Mouse (Mus musculus): ENCODE results near the gene Tmem256. TPM values are rescaled to one million over a fixed set of nuclear protein-coding genes. Genes with fewer than 3 reads are reported as not detected.
A peak's percentile ranks its signal among the peaks of the same experiment; 100 is the strongest.
"Not testable (repeated sequence)": the region's sequence is repeated elsewhere in the genome, so short reads cannot be mapped to it uniquely, and the experiment has no call there.

Gene Tmem256
- total RNA-seq, 2 experiments from 2014 or later: 120 to 143 TPM

- no peak for DNase-seq (ENCODE audit: low spot score in 2 of 2)
Observed at GRCm38 (mm10) chr11:69850754-69851153, 12.4 kb downstream of the Tmem256 start.

DNA sequence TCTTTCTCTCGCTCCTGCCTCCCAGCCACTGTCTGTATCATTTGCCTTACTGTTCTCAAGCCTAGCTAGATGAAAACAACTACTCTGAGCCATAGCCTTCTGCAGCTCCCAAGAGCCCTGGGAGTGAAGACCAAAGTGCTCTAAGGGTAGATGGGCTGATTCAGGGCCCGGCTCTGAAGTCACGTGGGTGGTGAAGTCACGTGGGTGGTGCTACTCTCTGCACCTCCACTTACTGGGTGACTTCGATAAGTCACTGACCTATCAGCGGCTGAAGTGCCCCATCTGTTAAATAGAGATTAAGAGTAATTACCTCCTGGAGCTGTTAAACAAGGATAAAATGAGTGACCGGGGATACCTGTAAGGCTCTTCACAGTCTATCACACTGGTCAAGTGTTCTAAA, 15.7 kb downstream of the Tmem256 start:
- no peak for DNase-seq (ENCODE audit: low spot score in 2 of 2)

- no peak for DNase-seq (ENCODE audit: low spot score in 2 of 2)
Observed at GRCm38 (mm10) chr11:69854680-69855079, 16.4 kb downstream of the Tmem256 start.

DNA sequence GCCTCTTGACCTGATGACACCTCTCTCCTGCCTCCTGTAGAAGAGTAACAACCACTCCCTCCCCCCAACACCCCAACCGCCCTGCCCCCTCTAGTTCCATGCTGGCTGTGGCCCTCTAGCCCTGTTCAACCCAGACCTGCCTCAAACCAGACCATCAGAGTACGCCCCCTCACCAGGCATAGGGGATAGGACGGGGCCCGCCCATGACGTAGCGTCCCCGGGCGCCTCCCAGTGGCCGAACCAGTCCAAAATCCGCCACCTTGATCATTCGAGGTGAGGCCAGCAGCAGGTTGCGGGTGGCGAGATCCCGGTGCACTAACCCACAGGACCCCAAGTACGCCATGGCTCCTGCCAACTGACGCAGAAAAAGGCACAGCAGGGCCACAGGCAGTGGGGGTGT, 17.0 kb downstream of the Tmem256 start:
- peak in 1 of 2 experiments; percentile 38 for DNase-seq (ENCODE audit: low spot score in 2 of 2)

DNA sequence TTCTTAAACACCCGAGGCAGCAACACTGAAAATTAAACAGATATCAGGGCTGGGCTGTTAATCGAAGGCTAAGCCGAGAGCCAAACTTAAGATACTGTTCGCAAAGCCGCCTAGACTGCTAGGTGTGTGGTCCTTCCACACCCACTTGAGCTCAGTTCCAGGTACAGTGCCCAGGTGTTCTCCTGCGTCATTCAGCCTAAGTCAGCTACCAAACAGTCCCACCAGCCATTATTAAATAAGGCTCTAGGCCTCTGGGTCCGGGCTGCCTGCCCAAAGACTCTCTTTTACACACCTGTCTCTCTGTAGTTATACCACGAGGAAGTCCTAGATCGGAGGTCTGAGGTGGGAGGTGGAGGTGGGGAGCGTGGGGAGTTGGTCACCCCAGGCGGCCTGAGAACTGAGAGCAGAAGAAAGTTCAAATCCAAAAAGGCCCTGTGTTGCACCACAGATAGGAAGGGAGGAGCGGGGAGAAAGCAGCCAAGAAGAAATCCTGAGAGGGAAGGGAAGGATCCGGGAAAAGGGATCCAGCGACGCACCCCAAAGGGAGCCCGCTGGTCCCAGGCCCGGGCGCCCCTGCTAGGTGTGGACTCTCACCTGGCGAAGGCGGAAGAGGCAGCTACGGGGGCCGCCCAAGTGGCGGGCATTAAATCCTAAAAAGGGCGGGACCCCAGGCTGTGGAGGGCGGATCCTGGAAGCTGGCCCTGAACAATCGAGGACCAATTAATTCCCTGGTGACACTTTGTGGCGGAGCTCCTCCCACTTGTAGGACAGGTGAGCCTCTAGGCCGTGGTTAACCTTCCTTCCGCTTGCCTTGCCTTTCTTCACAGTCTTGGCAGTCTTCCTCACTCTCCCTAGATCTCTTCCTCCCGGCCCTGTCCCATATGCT, 20.0 kb downstream of the Tmem256 start, which contains the start of gene Tnk1:
TSS of gene Tnk1 (minus strand) at position 618 of the 886 bp plus-strand sequence.
- DNase-seq (ENCODE audit: low spot score in 2 of 2): no peak

GRCm38 (mm10) chr11:69863729-69864128, 25.4 kb downstream of the Tmem256 start:
- not testable (repeated sequence) for DNase-seq (ENCODE audit: low spot score in 2 of 2)

DNA sequence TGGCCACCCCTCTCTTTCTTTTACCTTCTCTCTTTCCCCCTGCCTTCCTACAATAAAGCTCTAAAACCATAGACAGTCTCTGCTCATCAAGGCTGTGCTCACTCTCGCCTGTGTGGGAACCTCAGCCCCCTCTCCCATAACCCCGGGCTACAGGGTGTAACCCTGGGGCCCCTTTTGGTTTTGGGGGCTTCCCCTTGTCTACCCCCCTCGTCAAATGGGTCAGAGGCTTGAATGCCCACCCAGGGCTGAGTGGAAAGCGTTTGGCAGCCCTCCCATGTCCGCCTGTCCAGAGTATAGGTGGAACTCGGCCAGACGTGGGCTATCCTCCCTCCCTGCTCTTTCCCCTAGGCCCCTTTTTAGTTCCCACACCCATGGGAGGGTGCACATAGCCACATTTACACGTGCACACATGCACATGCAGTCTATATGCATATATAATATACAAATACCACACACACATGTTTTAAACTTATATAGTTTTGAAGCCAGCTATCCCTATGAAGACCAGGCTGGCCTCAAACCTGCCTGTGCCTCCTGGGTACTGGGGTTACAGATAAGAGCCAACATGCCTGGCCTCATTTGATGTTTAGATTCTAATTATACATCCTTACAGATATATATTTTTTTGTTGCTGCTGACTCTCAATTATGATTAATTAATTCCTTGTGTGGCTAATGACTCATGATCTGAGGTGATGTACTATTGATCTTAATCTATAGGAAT, 26.0 kb downstream of the Tmem256 start:
- no peak for DNase-seq (ENCODE audit: low spot score in 2 of 2)

DNA sequence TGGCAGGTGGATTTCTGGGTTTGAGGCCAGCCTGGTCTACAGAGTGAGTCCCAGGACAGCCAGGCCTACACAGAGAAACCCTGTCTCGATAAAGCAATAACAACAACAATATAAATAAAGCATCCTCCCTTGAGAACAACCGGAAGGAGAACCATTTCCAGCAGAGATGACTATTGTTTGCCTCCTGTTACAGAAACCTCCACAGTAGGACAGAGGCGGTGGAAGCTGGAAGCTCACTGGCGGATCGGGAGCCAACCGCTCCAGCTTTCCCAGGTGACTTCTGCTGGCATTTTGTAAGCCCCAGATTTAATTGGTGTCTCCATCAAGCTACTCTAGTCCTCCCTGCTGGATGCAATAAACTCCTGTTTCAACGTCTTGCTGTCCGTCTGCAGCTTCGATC, 27.2 kb downstream of the Tmem256 start:
- no peak for DNase-seq (ENCODE audit: low spot score in 2 of 2)

DNA sequence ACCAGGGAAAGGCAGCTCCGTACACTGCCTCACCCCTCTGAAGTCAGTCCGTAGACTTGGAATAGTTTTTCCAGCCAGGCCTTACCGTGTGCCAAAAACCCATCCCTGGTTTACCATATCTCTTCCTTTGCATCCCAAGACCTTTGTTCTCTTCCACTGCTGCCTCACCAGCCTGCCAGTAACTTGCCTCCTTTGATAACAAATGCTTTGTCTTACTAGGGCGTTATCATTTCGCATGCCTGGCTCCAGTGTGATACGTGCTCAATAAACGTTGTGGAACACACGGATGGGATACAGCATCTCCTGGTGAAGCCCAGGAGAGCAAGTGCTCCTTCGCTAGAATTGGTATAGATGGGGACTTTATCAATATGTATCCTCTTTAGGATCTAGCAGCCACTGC, 29.0 kb downstream of the Tmem256 start:
- DNase-seq (ENCODE audit: low spot score in 2 of 2): no peak

- no peak for DNase-seq (ENCODE audit: low spot score in 2 of 2)
Observed at GRCm38 (mm10) chr11:69870289-69871069, 32.2 kb downstream of the Tmem256 start.

- no peak for DNase-seq (ENCODE audit: low spot score in 2 of 2)
Observed at GRCm38 (mm10) chr11:69871822-69872221, 33.5 kb downstream of the Tmem256 start.

- DNase-seq (ENCODE audit: low spot score in 2 of 2): no peak
Observed at GRCm38 (mm10) chr11:69872451-69872850, 34.1 kb downstream of the Tmem256 start.

GRCm38 (mm10) chr11:69876186-69876585, 37.9 kb downstream of the Tmem256 start:
- peak in 1 of 2 experiments; percentile 9 for DNase-seq (ENCODE audit: low spot score in 2 of 2)

GRCm38 (mm10) chr11:69876867-69877266, 38.6 kb downstream of the Tmem256 start:
- DNase-seq (ENCODE audit: low spot score in 2 of 2): peak; percentile 76 to 82

DNA sequence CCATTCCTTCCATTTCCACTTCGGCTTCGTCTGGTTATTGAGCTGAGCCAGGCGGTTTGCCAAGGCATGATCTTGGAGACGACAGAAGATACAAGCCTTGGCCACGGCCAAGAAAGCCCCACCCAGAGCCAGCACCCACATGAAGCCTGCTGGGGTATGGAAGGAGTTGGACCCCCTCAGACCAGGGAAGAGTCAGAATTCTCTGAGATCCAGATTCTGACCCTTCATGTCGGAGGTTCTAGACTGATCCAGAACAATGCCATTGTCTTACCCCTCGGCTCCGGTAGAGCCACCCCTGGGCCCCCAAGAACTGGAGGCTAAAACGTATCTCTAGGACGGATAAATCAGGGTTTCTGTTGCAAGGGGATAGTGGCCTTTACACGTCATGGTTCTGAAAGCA, 39.6 kb downstream of the Tmem256 start, which contains the start of gene Tmem95:
TSS of gene Tmem95 (minus strand) at position 141 of the 400 bp plus-strand sequence.
- no peak for DNase-seq (ENCODE audit: low spot score in 2 of 2)

- DNase-seq (ENCODE audit: low spot score in 2 of 2): no peak
Observed at GRCm38 (mm10) chr11:69878399-69878798, 40.1 kb downstream of the Tmem256 start.

GRCm38 (mm10) chr11:69878952-69879351, 40.6 kb downstream of the Tmem256 start:
- no peak for DNase-seq (ENCODE audit: low spot score in 2 of 2)

GRCm38 (mm10) chr11:69879711-69880110, 41.4 kb downstream of the Tmem256 start:
- DNase-seq (ENCODE audit: low spot score in 2 of 2): no peak

- peak; percentile 27 to 30 for DNase-seq (ENCODE audit: low spot score in 2 of 2)
Observed at GRCm38 (mm10) chr11:69880506-69880852, 42.2 kb downstream of the Tmem256 start.

DNA sequence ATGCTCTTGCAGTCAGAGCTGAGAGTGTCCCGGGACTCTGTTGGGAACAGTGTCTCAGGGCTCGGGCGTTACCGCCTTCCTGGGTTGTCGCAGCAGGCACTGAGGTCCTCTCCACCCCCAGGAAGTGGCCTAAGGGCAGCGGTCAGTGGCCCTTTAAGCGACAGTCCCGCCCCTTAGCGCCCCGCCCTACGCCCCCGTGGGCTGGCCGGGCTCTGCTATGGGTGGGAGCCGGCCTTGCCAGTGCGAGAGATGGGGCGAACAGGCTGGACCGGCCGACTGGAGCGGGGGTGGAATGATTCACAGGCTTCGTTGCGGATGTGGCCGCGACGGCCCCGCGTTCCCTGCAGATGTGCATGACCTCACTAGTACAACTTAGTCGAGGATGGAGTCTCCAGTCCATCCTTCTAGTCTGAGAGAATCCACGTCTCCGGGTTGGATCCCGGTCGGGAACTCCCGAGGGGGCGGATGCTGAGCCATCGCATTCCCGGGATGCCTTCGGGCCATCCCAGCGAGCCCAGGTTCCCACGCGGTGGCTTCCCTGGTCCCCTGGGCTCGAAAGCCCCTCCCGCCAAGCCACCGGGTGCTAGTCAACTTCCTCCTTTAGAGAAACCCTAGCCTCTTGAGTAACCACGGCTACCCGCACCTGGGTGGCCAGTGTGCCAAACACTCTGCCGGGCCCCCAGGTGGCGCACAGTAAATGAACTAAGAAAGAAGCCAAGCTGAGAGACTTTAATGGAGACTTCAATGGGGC, 42.7 kb downstream of the Tmem256 start, which contains the start of gene Kctd11:
TSS of gene Kctd11 (minus strand) at position 554 of the 751 bp plus-strand sequence.
- peak; percentile 55 to 58 for DNase-seq (ENCODE audit: low spot score in 2 of 2)
